Mouse (Mus musculus): ENCODE data around the gene Baiap2l2.

Baiap2l2 gene

GRCm38 (mm10) chr15:79212750-79213446 lies 72.4 kb downstream of the Baiap2l2 start:
- no peak for DNase-seq

- DNase-seq = no peak
Observed at GRCm38 (mm10) chr15:79210357-79210756, 75.0 kb downstream of the Baiap2l2 start.

DNA sequence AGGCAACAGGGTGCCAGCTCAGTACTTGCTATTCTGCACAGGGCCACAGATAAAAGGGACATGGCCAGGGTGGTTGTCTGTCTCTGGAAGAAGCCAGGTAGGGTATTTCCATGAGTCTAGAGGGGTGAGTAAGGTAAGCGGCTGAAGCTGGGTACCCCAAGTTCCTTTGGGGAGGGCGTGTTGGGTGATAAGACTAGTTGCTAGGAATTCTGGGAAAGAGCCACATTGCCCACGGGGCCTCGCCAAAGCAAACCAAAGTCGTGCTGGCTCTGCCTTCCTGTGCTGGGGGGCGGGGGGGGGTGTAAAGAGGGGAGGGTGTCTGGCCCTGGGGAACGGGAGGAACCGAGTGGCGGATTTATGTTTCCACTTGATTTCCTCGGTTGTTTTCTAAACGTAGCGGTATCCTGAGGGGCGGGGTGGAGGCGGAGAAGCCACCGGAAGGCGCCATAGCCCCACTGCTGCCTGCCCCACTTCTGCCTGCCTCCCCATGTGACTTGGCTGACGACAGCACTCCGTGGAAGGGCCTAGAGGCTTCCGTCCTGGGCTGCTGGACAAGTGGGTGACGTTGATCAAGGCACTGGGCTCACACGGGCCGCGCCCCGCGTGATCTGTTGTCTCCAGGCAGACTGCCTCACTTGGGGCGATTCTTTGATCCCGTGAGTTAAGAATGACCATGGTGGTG lies 76.4 kb downstream of the Baiap2l2 start:
- DNase-seq = peak; percentile 60 to 88

DNA sequence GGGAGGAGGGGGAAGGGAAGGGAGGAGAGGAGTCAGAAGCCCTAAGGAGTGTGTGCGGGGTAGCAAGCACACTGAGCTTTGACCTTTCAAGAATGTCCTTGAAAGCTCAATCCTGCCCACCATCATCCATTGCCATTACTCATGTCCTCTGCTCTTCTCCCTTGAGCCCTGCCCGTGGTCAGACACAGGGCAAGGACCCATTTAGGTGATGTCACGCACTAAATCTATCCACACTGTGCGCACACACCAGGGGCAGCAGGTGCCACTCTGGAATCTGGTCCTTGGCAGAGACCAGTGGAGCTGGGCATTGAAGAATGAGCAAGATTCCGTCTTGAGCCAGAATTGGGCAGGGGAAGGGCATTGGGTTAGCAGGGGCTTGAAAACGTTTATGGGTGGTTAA lies 77.1 kb downstream of the Baiap2l2 start:
- DNase-seq = no peak
